Mouse (Mus musculus): Measurements from ENCODE around the gene Tnfrsf4. TPM values are rescaled to one million over a fixed set of nuclear protein-coding genes. Genes with fewer than 3 reads are reported as not detected.

The Tnfrsf4 gene
- polyA plus RNA-seq, 1 experiment from 2014 or later = 0.77 TPM

GRCm38 (mm10) chr4:156032856-156033255, 19.2 kb downstream of the Tnfrsf4 start:
- WGBS = 79% methylated on average over 4 of the region's 4 CpGs
- Histone ChIP-seq H3K9ac (ENCODE audit: low read depth, low read length) (no peak overlapping the region), H3K4me3 (ENCODE audit: low read length) (no peak overlapping the region), H3K27me3 (ENCODE audit: control insufficient read depth, insufficient read depth, low read length) (peaks cover 11% of the 10 kb centered on the region; the same call in 1 of the 2 replicates), H3K27ac (ENCODE audit: low read depth, low read length) (peak overlapping the region; percentile 92; the same call in 1 of the 2 replicates), H3K4me1 (ENCODE audit: control insufficient read depth, insufficient read depth, low read length) (peaks cover 19% of the 10 kb centered on the region), H3K9me3 (ENCODE audit: control insufficient read depth, low read length) (no peaks in the 10 kb centered on the region), H3K4me2 (replicated peaks; ENCODE audit: low read depth, low read length) (no peak overlapping the region; the same call in 1 of the 2 replicates), H3K36me3 (ENCODE audit: control insufficient read depth, insufficient read depth, low read length) (peaks cover 2% of the 10 kb centered on the region; the same call in 1 of the 2 replicates)
- ATAC-seq (ENCODE audit: low FRiP score, low TSS enrichment) = no peak

GRCm38 (mm10) chr4:156033476-156034119, 20.0 kb downstream of the Tnfrsf4 start:
- H3K4me1 ChIP-seq (ENCODE audit: control insufficient read depth, insufficient read depth, low read length) = peaks cover 19% of the 10 kb centered on the region
- H3K27me3 ChIP-seq (ENCODE audit: control insufficient read depth, insufficient read depth, low read length) = peaks cover 11% of the 10 kb centered on the region; the same call in 1 of the 2 replicates
- no peaks in the 10 kb centered on the region for H3K9me3 ChIP-seq (ENCODE audit: control insufficient read depth, low read length)
- ATAC-seq (ENCODE audit: low FRiP score, low TSS enrichment) = no peak
- H3K27ac ChIP-seq (ENCODE audit: low read depth, low read length) = no peak overlapping the region
- H3K4me3 ChIP-seq (ENCODE audit: low read length) = no peak overlapping the region
- no peak overlapping the region for H3K9ac ChIP-seq (ENCODE audit: low read depth, low read length)
- H3K36me3 ChIP-seq (ENCODE audit: control insufficient read depth, insufficient read depth, low read length) = no peaks in the 10 kb centered on the region
- H3K4me2 ChIP-seq (replicated peaks; ENCODE audit: low read depth, low read length) = no peak overlapping the region
- WGBS = 41% methylated on average over 6 of the region's 6 CpGs

- Histone ChIP-seq H3K36me3 (ENCODE audit: control insufficient read depth, insufficient read depth, low read length) (no peaks in the 10 kb centered on the region), H3K4me2 (replicated peaks; ENCODE audit: low read depth, low read length) (no peak overlapping the region), H3K9ac (ENCODE audit: low read depth, low read length) (no peak overlapping the region), H3K27ac (ENCODE audit: low read depth, low read length) (no peak overlapping the region), H3K27me3 (ENCODE audit: control insufficient read depth, insufficient read depth, low read length) (peaks cover 11% of the 10 kb centered on the region; the same call in 1 of the 2 replicates), H3K4me3 (ENCODE audit: low read length) (no peak overlapping the region; the same call in 1 of the 2 replicates), H3K9me3 (ENCODE audit: control insufficient read depth, low read length) (no peaks in the 10 kb centered on the region), H3K4me1 (ENCODE audit: control insufficient read depth, insufficient read depth, low read length) (peaks cover 19% of the 10 kb centered on the region)
- WGBS = 69% methylated on average over 4 of the region's 4 CpGs
- no peak for ATAC-seq (ENCODE audit: low FRiP score, low TSS enrichment)
Observed at GRCm38 (mm10) chr4:156034301-156034700, 20.7 kb downstream of the Tnfrsf4 start.

GRCm38 (mm10) chr4:156034901-156035300, 21.3 kb downstream of the Tnfrsf4 start:
- H3K9ac ChIP-seq (ENCODE audit: low read depth, low read length) = no peak overlapping the region
- no peak overlapping the region for H3K27ac ChIP-seq (ENCODE audit: low read depth, low read length)
- ATAC-seq (ENCODE audit: low FRiP score, low TSS enrichment) = no peak
- peaks cover 11% of the 10 kb centered on the region; the same call in 1 of the 2 replicates for H3K27me3 ChIP-seq (ENCODE audit: control insufficient read depth, insufficient read depth, low read length)
- WGBS = 8% methylated on average over 25 of the region's 25 CpGs
- H3K4me1 ChIP-seq (ENCODE audit: control insufficient read depth, insufficient read depth, low read length) = peaks cover 19% of the 10 kb centered on the region
- no peaks in the 10 kb centered on the region for H3K36me3 ChIP-seq (ENCODE audit: control insufficient read depth, insufficient read depth, low read length)
- peak overlapping the region; percentile 39 for H3K4me2 ChIP-seq (replicated peaks; ENCODE audit: low read depth, low read length)
- H3K9me3 ChIP-seq (ENCODE audit: control insufficient read depth, low read length) = no peaks in the 10 kb centered on the region
- H3K4me3 ChIP-seq (ENCODE audit: low read length) = peak overlapping the region; percentile 22

GRCm38 (mm10) chr4:156044754-156045153, 31.1 kb downstream of the Tnfrsf4 start:
- H3K9ac ChIP-seq (ENCODE audit: low read depth, low read length) = no peak overlapping the region
- no peaks in the 10 kb centered on the region for H3K9me3 ChIP-seq (ENCODE audit: control insufficient read depth, low read length)
- WGBS = 53% methylated on average over 5 of the region's 5 CpGs
- H3K36me3 ChIP-seq (ENCODE audit: control insufficient read depth, insufficient read depth, low read length) = no peaks in the 10 kb centered on the region
- no peaks in the 10 kb centered on the region for H3K27me3 ChIP-seq (ENCODE audit: control insufficient read depth, insufficient read depth, low read length)
- no peak overlapping the region for H3K27ac ChIP-seq (ENCODE audit: low read depth, low read length)
- ATAC-seq (ENCODE audit: low FRiP score, low TSS enrichment) = no peak
- no peak overlapping the region for H3K4me3 ChIP-seq (ENCODE audit: low read length)
- H3K4me2 ChIP-seq (replicated peaks; ENCODE audit: low read depth, low read length) = no peak overlapping the region
- no peaks in the 10 kb centered on the region; the same call in 1 of the 2 replicates for H3K4me1 ChIP-seq (ENCODE audit: control insufficient read depth, insufficient read depth, low read length)

GRCm38 (mm10) chr4:156049779-156050178, 36.1 kb downstream of the Tnfrsf4 start:
- Histone ChIP-seq H3K27me3 (ENCODE audit: control insufficient read depth, insufficient read depth, low read length) (no peaks in the 10 kb centered on the region), H3K9me3 (ENCODE audit: control insufficient read depth, low read length) (no peaks in the 10 kb centered on the region), H3K4me3 (ENCODE audit: low read length) (no peak overlapping the region), H3K27ac (ENCODE audit: low read depth, low read length) (no peak overlapping the region), H3K4me1 (ENCODE audit: control insufficient read depth, insufficient read depth, low read length) (no peaks in the 10 kb centered on the region; the same call in 1 of the 2 replicates), H3K36me3 (ENCODE audit: control insufficient read depth, insufficient read depth, low read length) (no peaks in the 10 kb centered on the region), H3K9ac (ENCODE audit: low read depth, low read length) (no peak overlapping the region), H3K4me2 (replicated peaks; ENCODE audit: low read depth, low read length) (no peak overlapping the region)
- no peak for ATAC-seq (ENCODE audit: low FRiP score, low TSS enrichment)
- WGBS = 83% methylated on average over 3 of the region's 3 CpGs

GRCm38 (mm10) chr4:156050391-156050980, 36.8 kb downstream of the Tnfrsf4 start:
- H3K4me2 ChIP-seq (replicated peaks; ENCODE audit: low read depth, low read length) = no peak overlapping the region
- H3K4me1 ChIP-seq (ENCODE audit: control insufficient read depth, insufficient read depth, low read length) = no peaks in the 10 kb centered on the region
- no peaks in the 10 kb centered on the region for H3K9me3 ChIP-seq (ENCODE audit: control insufficient read depth, low read length)
- no peak overlapping the region for H3K9ac ChIP-seq (ENCODE audit: low read depth, low read length)
- ATAC-seq (ENCODE audit: low FRiP score, low TSS enrichment) = no peak
- H3K36me3 ChIP-seq (ENCODE audit: control insufficient read depth, insufficient read depth, low read length) = no peaks in the 10 kb centered on the region
- 73% methylated on average over 6 of the region's 6 CpGs for WGBS
- H3K4me3 ChIP-seq (ENCODE audit: low read length) = no peak overlapping the region
- no peak overlapping the region for H3K27ac ChIP-seq (ENCODE audit: low read depth, low read length)
- H3K27me3 ChIP-seq (ENCODE audit: control insufficient read depth, insufficient read depth, low read length) = no peaks in the 10 kb centered on the region

GRCm38 (mm10) chr4:156053113-156053512, 39.5 kb downstream of the Tnfrsf4 start:
- H3K4me1 ChIP-seq (ENCODE audit: control insufficient read depth, insufficient read depth, low read length) = no peaks in the 10 kb centered on the region

GRCm38 (mm10) chr4:156054130-156054529, 40.5 kb downstream of the Tnfrsf4 start:
- no peak for ATAC-seq (ENCODE audit: low FRiP score, low TSS enrichment)
- H3K27ac ChIP-seq (ENCODE audit: low read depth, low read length) = no peak overlapping the region
- WGBS = 85% methylated on average over 4 of the region's 4 CpGs

More at GRCm38 (mm10) chr4:156053113-156053512, 39.5 kb downstream of the Tnfrsf4 start:
- no peak overlapping the region for H3K9ac ChIP-seq (ENCODE audit: low read depth, low read length)
- ATAC-seq (ENCODE audit: low FRiP score, low TSS enrichment) = no peak
- no peaks in the 10 kb centered on the region for H3K9me3 ChIP-seq (ENCODE audit: control insufficient read depth, low read length)
- H3K4me2 ChIP-seq (replicated peaks; ENCODE audit: low read depth, low read length) = no peak overlapping the region
- H3K4me3 ChIP-seq (ENCODE audit: low read length) = no peak overlapping the region
- 83% methylated on average over 4 of the region's 4 CpGs for WGBS
- H3K27me3 ChIP-seq (ENCODE audit: control insufficient read depth, insufficient read depth, low read length) = no peaks in the 10 kb centered on the region
- no peaks in the 10 kb centered on the region for H3K36me3 ChIP-seq (ENCODE audit: control insufficient read depth, insufficient read depth, low read length)
- no peak overlapping the region for H3K27ac ChIP-seq (ENCODE audit: low read depth, low read length)

More at GRCm38 (mm10) chr4:156054130-156054529, 40.5 kb downstream of the Tnfrsf4 start:
- H3K36me3 ChIP-seq (ENCODE audit: control insufficient read depth, insufficient read depth, low read length) = no peaks in the 10 kb centered on the region
- H3K4me3 ChIP-seq (ENCODE audit: low read length) = no peak overlapping the region
- H3K9me3 ChIP-seq (ENCODE audit: control insufficient read depth, low read length) = no peaks in the 10 kb centered on the region
- no peaks in the 10 kb centered on the region for H3K4me1 ChIP-seq (ENCODE audit: control insufficient read depth, insufficient read depth, low read length)
- no peak overlapping the region for H3K4me2 ChIP-seq (replicated peaks; ENCODE audit: low read depth, low read length)
- H3K9ac ChIP-seq (ENCODE audit: low read depth, low read length) = no peak overlapping the region
- H3K27me3 ChIP-seq (ENCODE audit: control insufficient read depth, insufficient read depth, low read length) = no peaks in the 10 kb centered on the region
